Mouse (Mus musculus) fibroblast of lung, adult 2 months (primary cell): ENCODE results near the gene Ndufa6.

ENCODE experiments used
- DNase-seq: peaks from one replicate; pipeline ENCODE4 v3.0.0-alpha.2; 2011; ENCODE audit warnings: low read depth

Gene Ndufa6

DNA sequence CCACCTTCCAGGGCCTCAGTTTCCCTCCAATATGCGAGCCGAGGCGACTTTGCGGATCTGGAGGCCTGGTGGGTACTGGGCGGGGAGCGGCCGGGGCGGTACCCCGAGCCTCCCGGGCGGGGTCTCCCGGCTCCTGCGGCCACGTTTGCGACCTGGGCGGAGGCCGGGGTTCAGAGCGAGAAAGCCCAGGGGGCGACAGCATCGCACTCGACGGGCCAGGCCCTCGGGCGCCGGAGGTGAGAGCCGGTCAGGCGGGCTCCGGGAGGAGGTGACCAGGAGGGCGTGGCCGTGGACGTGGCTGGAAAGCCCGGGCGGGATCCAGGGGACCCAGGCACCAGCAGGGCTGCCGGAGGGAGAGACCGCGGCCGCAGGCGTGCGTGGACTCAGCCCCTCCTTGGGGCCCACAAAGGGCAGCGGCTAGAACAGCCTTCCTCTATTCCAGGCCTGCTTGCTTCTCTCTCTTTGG, 13.1 kb downstream of the Ndufa6 start:
- no peak for DNase-seq

DNA sequence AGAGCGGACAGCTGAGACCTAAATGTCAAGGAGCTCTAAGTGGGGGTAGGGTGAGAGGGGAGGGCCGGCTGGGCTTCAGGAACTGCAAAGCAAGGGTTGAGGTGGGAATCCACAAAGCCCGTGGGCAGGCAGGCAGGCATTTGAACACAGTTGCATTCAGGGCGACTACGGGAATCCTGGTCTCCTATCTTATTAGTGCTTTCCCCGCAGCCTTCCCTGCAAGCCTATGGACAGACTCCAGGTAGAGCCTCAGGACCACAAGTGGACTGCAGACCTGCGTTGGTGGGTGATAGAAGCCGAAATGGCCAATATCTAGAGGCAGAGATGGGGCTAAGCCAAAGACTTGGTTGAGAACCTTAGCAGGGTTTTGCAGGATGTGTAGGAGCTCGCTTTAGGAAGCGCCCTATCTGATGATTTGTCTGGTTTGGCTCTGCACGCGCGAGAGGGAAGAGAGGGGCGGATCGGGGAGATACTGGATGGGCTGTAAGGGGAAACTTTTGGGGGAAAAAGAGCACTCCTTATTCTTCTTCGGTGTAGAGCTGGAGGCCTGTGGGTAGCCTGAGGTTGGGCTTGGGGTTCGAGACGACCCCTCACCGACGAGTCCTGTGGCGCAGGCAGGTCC, 13.6 kb downstream of the Ndufa6 start:
- no peak for DNase-seq

DNA sequence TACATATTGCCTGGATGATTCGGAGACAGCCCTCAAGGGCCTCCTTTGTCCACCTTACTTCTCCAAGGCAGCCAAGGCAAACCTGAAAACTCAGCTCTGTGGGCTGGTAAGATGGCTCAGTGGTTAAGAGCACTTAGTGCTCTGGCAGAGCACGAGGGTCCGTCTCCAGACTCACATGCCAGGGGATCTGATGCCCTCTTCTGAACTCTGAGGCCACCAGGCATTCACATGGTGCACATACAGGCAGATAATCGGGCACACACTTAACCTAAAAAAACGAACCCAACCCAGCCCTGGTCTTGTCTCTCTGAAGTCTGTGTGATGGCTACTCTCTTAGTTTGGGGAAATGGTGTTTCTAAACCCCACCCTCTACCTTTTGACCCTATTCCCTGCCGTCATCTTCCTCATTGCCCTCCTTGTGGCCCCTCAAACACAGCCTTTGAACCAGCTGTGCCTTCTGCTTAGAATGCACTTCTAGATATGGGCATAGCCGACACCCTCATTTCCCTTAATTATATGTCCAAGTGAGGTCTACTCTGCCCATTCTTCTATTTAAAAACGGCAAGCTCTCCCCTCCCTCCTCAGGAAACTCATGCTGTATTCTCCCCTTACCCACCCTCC, 14.4 kb downstream of the Ndufa6 start:
- no peak for DNase-seq

DNA sequence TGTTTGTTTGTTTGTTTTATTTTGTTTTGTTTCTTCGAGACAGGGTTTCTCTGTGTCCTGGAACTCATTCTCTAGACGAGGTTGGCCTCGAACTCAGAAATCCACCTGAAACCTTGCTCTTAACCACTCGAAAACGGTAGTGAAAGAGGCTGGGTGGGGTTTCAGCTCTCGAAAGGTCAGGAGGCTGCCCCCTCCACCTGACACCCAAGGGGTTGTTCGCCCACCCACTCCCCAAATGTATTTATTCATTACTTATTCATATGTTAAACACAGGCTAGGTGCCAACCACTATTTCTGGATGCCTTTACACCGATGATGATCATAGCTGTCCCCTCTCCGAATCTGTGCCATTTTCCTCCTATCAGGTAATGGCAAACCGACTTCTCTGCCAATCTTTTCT, 15.0 kb downstream of the Ndufa6 start:
- no peak for DNase-seq

DNA sequence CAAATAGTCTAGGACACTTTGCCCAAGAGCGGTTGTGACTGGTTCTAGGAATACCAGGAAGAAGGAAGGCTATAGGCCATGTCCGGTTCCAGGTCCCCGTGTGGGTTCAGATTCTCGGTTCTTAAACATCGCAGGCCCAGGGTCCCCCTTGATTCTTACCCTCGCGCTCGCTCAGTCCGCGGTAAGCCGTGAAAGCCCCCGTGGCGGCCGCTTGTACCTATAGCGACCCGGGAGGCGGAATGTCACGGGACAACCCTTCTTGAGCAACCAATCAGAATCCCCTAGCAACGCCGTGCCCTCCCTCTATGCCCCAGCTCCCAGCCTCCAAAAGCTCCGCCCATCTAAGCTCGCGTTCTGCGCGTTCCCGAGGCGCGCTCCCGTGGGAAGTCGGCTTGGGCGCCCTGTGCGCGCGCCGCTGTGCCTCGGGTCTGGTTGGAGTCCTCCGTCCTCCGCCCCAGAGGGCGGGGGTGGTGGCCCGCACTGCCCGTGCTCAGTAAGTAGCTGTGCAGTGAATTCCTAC, 15.5 kb downstream of the Ndufa6 start, which contains the start of the genes Naga, Pheta2 and Smdt1:
Naga (minus strand) TSS at position 333 of the 520 bp plus-strand sequence.
Pheta2 (plus strand) TSS at position 350 of the 520 bp plus-strand sequence.
Smdt1 (plus strand) TSS at position 367 of the 520 bp plus-strand sequence.
- DNase-seq = peak; percentile 94

DNA sequence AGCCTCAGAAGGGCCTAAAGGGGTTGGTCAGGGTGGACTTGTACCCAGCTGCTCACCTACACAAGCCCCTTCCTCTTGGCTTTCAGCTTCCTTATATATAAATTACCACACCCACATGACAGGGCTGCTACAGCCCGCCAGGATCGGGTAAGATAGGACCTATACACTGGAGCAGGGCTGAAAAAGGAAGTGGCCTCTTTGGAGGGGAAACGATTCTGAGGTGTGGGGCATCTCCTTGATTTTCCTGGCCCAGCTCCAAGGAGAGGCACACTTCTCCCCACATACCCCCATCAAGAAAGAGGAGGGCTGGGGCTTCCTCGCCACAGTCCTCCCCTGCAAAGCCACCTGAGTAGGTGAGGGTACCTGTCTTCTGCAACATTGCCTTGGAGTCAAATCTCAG, 16.2 kb downstream of the Ndufa6 start:
- no peak for DNase-seq

DNA sequence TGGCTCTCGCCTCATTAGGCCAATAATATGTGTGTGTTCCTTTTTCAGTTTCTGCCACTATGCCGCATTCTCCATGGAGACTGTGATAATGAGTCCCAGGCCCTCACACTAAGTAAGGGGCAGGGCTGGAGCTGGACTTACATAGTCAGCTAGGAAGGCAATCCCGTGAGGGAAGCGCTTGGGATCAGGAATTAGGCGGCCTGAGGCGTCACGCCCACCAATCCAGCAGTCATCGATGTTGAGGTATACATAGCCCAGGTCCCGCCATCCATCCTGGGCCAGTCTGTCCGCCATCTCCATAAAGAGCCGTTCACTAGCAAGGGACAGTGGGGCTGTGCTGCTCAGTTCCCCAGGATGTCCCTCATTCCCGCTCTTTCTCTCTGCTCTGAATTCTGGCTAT, 17.5 kb downstream of the Ndufa6 start:
- no peak for DNase-seq

DNA sequence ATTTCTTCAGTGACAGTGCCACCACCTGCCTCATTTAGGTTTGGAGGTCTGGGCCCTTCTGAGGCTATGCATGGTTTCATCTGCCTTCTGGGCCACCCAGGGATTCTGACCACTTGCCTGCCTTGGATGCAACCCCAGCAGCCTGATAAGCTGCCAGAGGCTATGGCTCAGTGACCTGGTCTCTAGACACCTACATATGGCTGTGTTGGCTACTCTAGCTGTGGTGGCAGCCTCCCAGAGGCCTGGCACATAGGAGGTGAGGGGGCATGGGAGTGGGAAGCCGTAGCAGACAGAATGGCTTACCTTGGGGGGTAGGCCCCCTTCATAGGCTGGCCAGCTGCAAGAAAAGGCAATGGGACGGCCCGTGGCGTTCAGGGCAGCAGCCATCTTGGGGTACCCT, 18.9 kb downstream of the Ndufa6 start:
- DNase-seq = no peak

DNA sequence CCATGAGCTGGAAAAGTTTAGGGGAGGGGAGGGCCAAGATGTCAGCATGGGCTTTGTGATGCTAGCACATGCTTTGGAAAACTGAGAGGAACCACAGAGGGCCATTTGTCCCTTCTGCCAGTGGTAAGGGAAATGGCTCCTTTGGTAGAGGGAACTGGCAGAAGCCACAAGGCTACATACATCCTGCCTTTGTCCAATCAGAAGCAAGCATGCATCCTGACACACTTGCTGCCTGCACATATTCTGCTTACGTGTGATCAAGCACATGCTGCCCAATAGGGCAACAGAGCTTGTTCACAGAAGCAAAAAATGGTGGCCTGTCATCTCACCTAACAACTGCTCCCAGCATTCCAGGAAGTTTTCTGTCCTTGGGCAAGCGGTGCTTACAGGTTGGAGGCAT, 28.7 kb downstream of the Ndufa6 start:
- DNase-seq = no peak

DNA sequence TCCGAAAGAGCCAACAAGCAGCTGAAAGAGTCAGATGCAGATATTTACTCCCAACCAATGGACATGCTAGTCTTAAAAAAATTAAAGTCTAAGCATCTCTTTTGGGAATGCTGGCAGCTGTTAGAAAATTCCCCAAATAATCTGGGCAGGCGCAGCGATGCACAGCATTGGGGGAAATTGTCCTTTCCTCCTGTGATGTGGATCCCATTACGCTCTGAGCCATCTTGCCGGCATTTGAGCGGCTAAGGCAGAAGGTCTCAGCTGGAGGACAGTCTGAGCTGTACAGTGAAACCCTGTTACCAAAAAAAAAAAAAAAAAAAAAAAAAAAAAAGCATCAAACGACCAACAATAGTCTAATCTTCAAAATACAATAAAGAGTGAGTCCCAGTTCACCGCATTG, 31.9 kb downstream of the Ndufa6 start:
- DNase-seq = no peak

DNA sequence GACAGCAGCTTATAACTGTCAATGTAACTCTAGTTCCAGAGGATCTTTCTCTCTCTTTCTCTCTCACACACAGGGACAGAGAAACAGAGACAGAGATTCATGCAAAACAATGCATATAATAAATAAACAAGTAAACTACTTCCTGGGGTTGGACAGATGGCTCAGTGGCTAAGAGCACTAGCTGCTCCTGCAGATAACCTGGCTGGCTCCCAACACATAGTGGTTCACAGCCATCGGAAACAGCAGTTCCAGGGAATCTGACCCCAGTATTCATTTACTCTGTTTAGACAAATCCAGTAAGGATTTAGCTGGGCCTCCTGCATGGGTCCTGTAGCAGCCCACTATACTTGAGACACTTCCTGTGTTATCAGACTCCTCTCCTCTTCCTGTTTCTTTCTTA, 34.5 kb downstream of the Ndufa6 start:
- DNase-seq = no peak

DNA sequence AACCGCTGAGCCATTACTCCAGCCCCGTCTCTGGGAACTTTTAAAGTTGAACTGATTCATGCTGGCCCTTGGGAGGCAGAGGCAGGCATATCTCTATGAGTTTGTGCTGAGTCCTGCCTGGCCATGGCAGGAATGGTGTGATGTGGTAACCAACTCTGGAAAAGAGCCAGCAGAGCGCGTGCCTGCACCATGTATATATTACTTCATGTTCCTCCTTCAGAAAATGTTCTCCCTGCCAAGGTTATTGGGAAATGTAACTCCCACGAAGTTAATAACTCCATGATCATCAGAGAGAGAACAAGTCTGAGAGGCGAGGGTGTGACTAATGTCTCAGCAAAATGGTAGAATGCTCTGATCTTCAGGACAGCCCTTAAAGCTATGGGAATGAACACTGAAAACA, 36.3 kb downstream of the Ndufa6 start:
- no peak for DNase-seq

DNA sequence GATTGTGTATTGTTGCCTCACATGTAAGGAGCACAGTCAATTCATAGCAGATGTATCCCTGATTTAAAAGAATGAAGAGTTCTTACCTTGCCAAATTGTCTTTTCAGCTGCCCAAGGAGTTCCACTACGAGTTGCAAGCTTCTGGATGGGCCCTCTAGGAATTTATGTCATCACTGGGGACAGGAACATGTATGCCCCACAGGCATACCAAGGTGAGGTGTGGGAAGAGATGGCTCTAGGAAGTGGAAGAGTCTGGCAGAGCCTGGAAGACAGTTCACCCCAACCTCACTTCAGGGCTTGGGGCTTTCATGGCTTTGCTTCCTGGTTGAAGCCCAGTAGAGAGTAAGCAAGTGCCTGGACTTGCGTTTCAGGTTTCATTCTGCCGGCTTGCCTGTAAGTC, 45.7 kb downstream of the Ndufa6 start:
- no peak for DNase-seq

DNA sequence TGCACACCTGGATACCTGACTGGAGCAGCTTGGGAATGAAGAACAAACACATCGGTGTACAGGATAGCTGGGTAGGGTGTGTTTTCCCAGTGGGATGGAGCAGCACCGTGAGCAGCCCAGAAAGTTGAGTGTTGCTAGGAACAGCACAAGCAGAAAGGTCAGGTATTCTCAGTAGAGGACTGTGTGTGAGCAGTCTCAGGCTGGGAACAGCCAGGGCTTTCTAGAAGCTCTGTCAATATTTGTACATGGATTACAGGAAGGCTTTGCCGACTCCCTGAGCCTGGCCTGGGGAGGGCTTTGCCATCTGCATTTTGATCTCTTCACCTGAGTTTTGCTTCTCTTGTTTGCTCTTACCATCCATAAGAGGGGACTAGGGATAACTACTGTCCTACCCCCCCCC, 47.0 kb downstream of the Ndufa6 start:
- DNase-seq = no peak
